Comparison of ENCODE assay signal across 18 mouse cellular contexts in the genomic region with DNA sequence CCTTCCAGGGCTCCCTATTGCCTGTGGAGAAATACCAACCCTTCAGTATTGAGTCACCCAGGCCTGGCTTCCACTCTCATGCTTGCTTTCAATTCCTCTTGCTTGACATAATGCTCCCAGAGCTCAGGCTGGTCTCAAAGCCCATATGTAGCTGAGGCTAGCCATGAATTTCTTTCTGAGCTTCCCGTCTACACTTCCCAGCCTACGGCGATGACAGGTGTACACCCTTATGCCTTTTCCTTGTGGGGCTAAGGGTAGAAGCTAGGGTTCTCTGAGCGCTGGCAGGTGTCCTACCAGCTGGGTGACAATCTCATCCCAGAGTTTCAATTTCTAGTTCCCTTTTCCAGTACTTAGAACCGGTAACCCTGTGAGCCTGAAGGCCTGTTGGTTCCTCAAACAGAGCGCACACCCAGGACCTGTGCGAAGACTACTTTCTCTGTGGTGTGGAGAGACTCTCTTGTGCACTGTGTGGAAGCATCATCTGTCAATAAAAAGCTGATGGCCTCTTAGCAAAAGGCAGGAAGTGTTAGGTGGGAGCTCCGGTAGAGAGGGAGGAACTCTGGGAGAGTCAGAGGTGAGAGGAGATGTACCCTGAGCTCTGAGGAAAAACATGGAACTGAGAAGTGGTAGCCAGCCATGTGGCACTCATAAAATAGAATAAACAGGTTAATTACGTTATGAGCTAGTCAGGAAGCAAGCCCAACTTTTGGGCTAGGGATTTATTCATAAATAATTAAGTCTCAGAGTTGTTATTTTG. TPM values are rescaled to one million over a fixed set of nuclear protein-coding genes. Genes with fewer than 3 reads are reported as not detected.
DNase-seq lines count a peak whose midpoint lies in the region; ATAC-seq and TF ChIP-seq lines count a peak whose summit lies in the region.
"Had no signal": no experiment of that assay in that cellular context is flagged by ENCODE, and none has a peak within 500 bp of the region (broad histone marks: within the 10 kb centered on the region; RNA-seq: fewer than 3 reads in every experiment).

No protein-coding gene starts in this region.

- H3K9me3 ChIP-seq in heart, embryonic 11.5 days (replicated peaks; ENCODE audit: control insufficient read depth, low read length): no peaks in the 10 kb centered on the region
- H3K9me3 ChIP-seq in liver, embryonic 12.5 days (replicated peaks): no peaks in the 10 kb centered on the region
- H3K9me3 ChIP-seq: embryonic facial prominence, embryonic 13.5 days; intestine, embryonic 15.5 days had no signal

- no peak for DNase-seq in heart, postnatal 14 days
- DNase-seq in liver, adult 2 months (ENCODE audit: extremely low read depth, low read depth, low spot score): peak; percentile 12
- no peak for DNase-seq in yolk sac, embryonic 10.5 days (ENCODE audit: low spot score)
- DNase-seq in right cerebral cortex, postnatal 14 days: no peak
- DNase-seq: cerebellum, adult 9-11 months; gastrocnemius, postnatal 36 days; kidney, postnatal 36 days; left cerebral cortex, postnatal 4 days; lung, postnatal 10 days; thymus, postnatal 14 days had no signal

- TF ChIP-seq CTCF in liver, adult 2 months (IDR thresholded peaks at IDR 0.05; ENCODE audit: low read depth, low read length): no peak
- no peak for TF ChIP-seq CTCF in bone marrow macrophage, adult 2 months (IDR thresholded peaks at IDR 0.05; ENCODE audit: low read depth, low read length)

- 82% methylated on average over 9 of the region's 9 CpGs for WGBS in heart, embryonic 11.5 days (ENCODE audit: insufficient replicate concordance)
- 87% methylated on average over 9 of the region's 9 CpGs for WGBS in liver, adult 2 months
- WGBS in liver, embryonic 12.5 days (ENCODE audit: insufficient replicate concordance): 70% methylated on average over 9 of the region's 9 CpGs

- no peaks in the 10 kb centered on the region; the same call in 1 of the 2 replicates for H3K79me2 ChIP-seq in liver, adult 2 months (ENCODE audit: control insufficient read depth, insufficient read depth, low read length)

- no peak overlapping the region for H3K9ac ChIP-seq in heart, embryonic 11.5 days (ENCODE audit: low read depth, low read length)
- H3K9ac ChIP-seq in liver, adult 2 months (ENCODE audit: low read depth, low read length): no peak overlapping the region
- no peak overlapping the region for H3K9ac ChIP-seq in liver, embryonic 12.5 days
- H3K9ac ChIP-seq: embryonic facial prominence, embryonic 13.5 days; hindbrain, embryonic 14.5 days; intestine, embryonic 15.5 days had no signal

- H3K27me3 ChIP-seq in heart, embryonic 11.5 days (ENCODE audit: control insufficient read depth, insufficient read depth, low read length): no peaks in the 10 kb centered on the region
- no peaks in the 10 kb centered on the region for H3K27me3 ChIP-seq in liver, adult 2 months (ENCODE audit: control insufficient read depth, insufficient read depth, low read length)
- H3K27me3 ChIP-seq in liver, embryonic 12.5 days (replicated peaks): no peaks in the 10 kb centered on the region
- H3K27me3 ChIP-seq: embryonic facial prominence, embryonic 13.5 days; intestine, embryonic 15.5 days had no signal

- H3K36me3 ChIP-seq in heart, embryonic 11.5 days (ENCODE audit: control insufficient read depth, insufficient read depth, low read length): no peaks in the 10 kb centered on the region; the same call in 1 of the 2 replicates
- H3K36me3 ChIP-seq in liver, adult 2 months (ENCODE audit: control insufficient read depth, insufficient read depth, low read length): peaks cover 16% of the 10 kb centered on the region
- H3K36me3 ChIP-seq in liver, embryonic 12.5 days: peaks cover 52% of the 10 kb centered on the region

- no peak for TF ChIP-seq POLR2A in liver, adult 2 months (IDR thresholded peaks at IDR 0.05; ENCODE audit: extremely low read depth, insufficient read depth, low read length)
- no peak for TF ChIP-seq POLR2A in bone marrow macrophage, adult 2 months (IDR thresholded peaks at IDR 0.05; ENCODE audit: borderline replicate concordance, low read depth, low read length)

- H3K4me2 ChIP-seq in heart, embryonic 11.5 days: no peak overlapping the region
- no peak overlapping the region for H3K4me2 ChIP-seq in liver, embryonic 12.5 days
- H3K4me2 ChIP-seq: embryonic facial prominence, embryonic 13.5 days; hindbrain, embryonic 14.5 days; intestine, embryonic 15.5 days had no signal

- H3K4me1 ChIP-seq in heart, embryonic 11.5 days (ENCODE audit: control insufficient read depth, insufficient read depth, low read length): peaks cover 12% of the 10 kb centered on the region; the same call in 1 of the 2 replicates
- peaks cover 4% of the 10 kb centered on the region; the same call in 1 of the 2 replicates for H3K4me1 ChIP-seq in liver, adult 2 months (ENCODE audit: control insufficient read depth, insufficient read depth, low read length)
- H3K4me1 ChIP-seq in liver, embryonic 12.5 days: peaks cover 13% of the 10 kb centered on the region
- H3K4me1 ChIP-seq in bone marrow macrophage, adult 2 months (ENCODE audit: control insufficient read depth, insufficient read depth, low read length): peaks cover 35% of the 10 kb centered on the region

- H3K27ac ChIP-seq in heart, embryonic 11.5 days (ENCODE audit: low read depth, low read length): peak overlapping the region; percentile 74
- H3K27ac ChIP-seq in liver, adult 2 months (replicated peaks; ENCODE audit: insufficient read depth, low read depth, low read length): no peak overlapping the region
- no peak overlapping the region for H3K27ac ChIP-seq in liver, embryonic 12.5 days
- H3K27ac ChIP-seq in bone marrow macrophage, adult 2 months (ENCODE audit: insufficient read depth, low read depth, low read length): peak overlapping the region; percentile 78
- H3K27ac ChIP-seq: embryonic facial prominence, embryonic 13.5 days; hindbrain, embryonic 14.5 days; intestine, embryonic 15.5 days had no signal

- H3K4me3 ChIP-seq in heart, embryonic 11.5 days (ENCODE audit: low read depth, low read length): no peak overlapping the region
- H3K4me3 ChIP-seq in liver, adult 2 months (ENCODE audit: insufficient read depth, low read depth, low read length): no peak overlapping the region
- H3K4me3 ChIP-seq in liver, embryonic 12.5 days: no peak overlapping the region
- 0 out of 2 replicates have a peak overlapping the region, but pooled peaks have one; percentile 7 for H3K4me3 ChIP-seq in bone marrow macrophage, adult 2 months (ENCODE audit: insufficient read depth, low read length)
- H3K4me3 ChIP-seq: embryonic facial prominence, embryonic 13.5 days; intestine, embryonic 15.5 days had no signal

- intact Hi-C loops in heart, postnatal 14 days (cut with DNase I): no loop called here

- no peak for ATAC-seq in heart, embryonic 11.5 days (replicated peaks; ENCODE audit: insufficient number of reproducible peaks, low FRiP score, low TSS enrichment)
- ATAC-seq in liver, embryonic 12.5 days: no peak
- ATAC-seq in megakaryocyte, adult 5-6 weeks (ENCODE audit: poor library complexity, severe bottlenecking): peak; percentile 81
- ATAC-seq: forebrain, embryonic 14.5 days; intestine, embryonic 15.5 days had no signal

RNA-seq across cellular contexts. Expression of gene Tyk2, which starts 5.4 kb away (rescaled TPM):
- polyA plus RNA-seq in heart, embryonic 11.5 days (2014; fragmentation: Nextera tagmentation; extraction: Ambion mirVana): 9.4 and 10.9 TPM in 2 replicates
- total RNA-seq in heart, postnatal 14 days (2021): 1 to 10 TPM; 9.2 TPM
- 9.3 and 16.4 TPM in 2 replicates for total RNA-seq in liver, adult 2 months (2014; rRNA removed)
- polyA plus RNA-seq in liver, adult 2 months (2012; rRNA removed): 18.2 and 21.0 TPM in 2 replicates
- 8.5 and 10.4 TPM in 2 replicates for polyA plus RNA-seq in liver, embryonic 12.5 days (2016; fragmentation: Nextera tagmentation; extraction: Ambion mirVana)
- 46.3 and 47.1 TPM in 2 replicates for polyA plus RNA-seq in bone marrow macrophage, adult 2 months (2012; ENCODE audit: insufficient read depth, insufficient read length, missing spikeins)
- 24.9 and 30.9 TPM in 2 replicates for total RNA-seq in megakaryocyte, adult 5-6 weeks (2015)
- total RNA-seq in megakaryocyte, adult 5-6 weeks (2017): 33.5 and 37.0 TPM in 2 replicates

RNA-seq across cellular contexts. Expression of gene Cdc37, which starts 24.1 kb away (rescaled TPM):
- polyA plus RNA-seq in heart, embryonic 11.5 days (2014; fragmentation: Nextera tagmentation; extraction: Ambion mirVana): 254 and 266 TPM in 2 replicates
- 100 to 1,000 TPM; 151 to 157 TPM for total RNA-seq in heart, postnatal 14 days (2021)
- 27.4 and 36.0 TPM in 2 replicates for total RNA-seq in liver, adult 2 months (2014; rRNA removed)
- polyA plus RNA-seq in liver, adult 2 months (2012; rRNA removed): 41.2 and 41.8 TPM in 2 replicates
- 221 and 228 TPM in 2 replicates for polyA plus RNA-seq in liver, embryonic 12.5 days (2016; fragmentation: Nextera tagmentation; extraction: Ambion mirVana)
- 104 and 110 TPM in 2 replicates for polyA plus RNA-seq in bone marrow macrophage, adult 2 months (2012; ENCODE audit: insufficient read depth, insufficient read length, missing spikeins)
- total RNA-seq in megakaryocyte, adult 5-6 weeks (2015): 39.6 and 49.0 TPM in 2 replicates
- total RNA-seq in megakaryocyte, adult 5-6 weeks (2017): 149 and 165 TPM in 2 replicates

RNA-seq across cellular contexts. Expression of gene Raver1, which starts 33.9 kb away (rescaled TPM):
- 53.6 and 57.8 TPM in 2 replicates for polyA plus RNA-seq in heart, embryonic 11.5 days (2014; fragmentation: Nextera tagmentation; extraction: Ambion mirVana)
- total RNA-seq in heart, postnatal 14 days (2021): 10 to 100 TPM; 27.4 to 31.2 TPM
- total RNA-seq in liver, adult 2 months (2014; rRNA removed): 1.8 and 5.3 TPM in 2 replicates
- polyA plus RNA-seq in liver, adult 2 months (2012; rRNA removed): 19.6 and 22.1 TPM in 2 replicates
- polyA plus RNA-seq in liver, embryonic 12.5 days (2016; fragmentation: Nextera tagmentation; extraction: Ambion mirVana): 39.8 and 43.8 TPM in 2 replicates
- polyA plus RNA-seq in bone marrow macrophage, adult 2 months (2012; ENCODE audit: insufficient read depth, insufficient read length, missing spikeins): 31.2 and 35.4 TPM in 2 replicates
- total RNA-seq in megakaryocyte, adult 5-6 weeks (2015): 36.0 and 43.0 TPM in 2 replicates
- total RNA-seq in megakaryocyte, adult 5-6 weeks (2017): 17.1 and 22.0 TPM in 2 replicates

RNA-seq across cellular contexts. Expression of gene Gm38431, which starts 33.9 kb away (rescaled TPM):
- polyA plus RNA-seq in heart, embryonic 11.5 days (2014; fragmentation: Nextera tagmentation; extraction: Ambion mirVana): 1.2 and 1.9 TPM in 2 replicates
- 1 to 10 TPM in 1 of 2 experiments, under 1 TPM in 1; 0.68 to 1.8 TPM for total RNA-seq in heart, postnatal 14 days (2021)
- total RNA-seq in liver, adult 2 months (2014; rRNA removed): 2.0 and 2.5 TPM in 2 replicates
- 3.4 and 5.8 TPM in 2 replicates for polyA plus RNA-seq in liver, adult 2 months (2012; rRNA removed)
- polyA plus RNA-seq in liver, embryonic 12.5 days (2016; fragmentation: Nextera tagmentation; extraction: Ambion mirVana): 1.2 and 2.1 TPM in 2 replicates
- polyA plus RNA-seq in bone marrow macrophage, adult 2 months (2012; ENCODE audit: insufficient read depth, insufficient read length, missing spikeins): 0.56 and 1.3 TPM in 2 replicates
- 43.4 and 44.9 TPM in 2 replicates for total RNA-seq in megakaryocyte, adult 5-6 weeks (2015)
- 3.8 and 5.1 TPM in 2 replicates for total RNA-seq in megakaryocyte, adult 5-6 weeks (2017)

RNA-seq across cellular contexts. Expression of gene Pde4a, which starts 39.8 kb away (rescaled TPM):
- polyA plus RNA-seq in heart, embryonic 11.5 days (2014; fragmentation: Nextera tagmentation; extraction: Ambion mirVana): 7.6 and 8.3 TPM in 2 replicates
- total RNA-seq in heart, postnatal 14 days (2021): 10 to 100 TPM; 36.7 to 37.5 TPM
- 1.0 and 1.5 TPM in 2 replicates for total RNA-seq in liver, adult 2 months (2014; rRNA removed)
- polyA plus RNA-seq in liver, adult 2 months (2012; rRNA removed): 1.9 and 3.5 TPM in 2 replicates
- polyA plus RNA-seq in liver, embryonic 12.5 days (2016; fragmentation: Nextera tagmentation; extraction: Ambion mirVana): 2.6 and 2.9 TPM in 2 replicates
- 13.2 and 14.2 TPM in 2 replicates for polyA plus RNA-seq in bone marrow macrophage, adult 2 months (2012; ENCODE audit: insufficient read depth, insufficient read length, missing spikeins)
- total RNA-seq in megakaryocyte, adult 5-6 weeks (2015): 6.8 and 7.3 TPM in 2 replicates
- total RNA-seq in megakaryocyte, adult 5-6 weeks (2017): 3.0 and 3.9 TPM in 2 replicates

Comparison
In these comparisons a context has a peak if more than half of its experiments do, and no peak if none do; other contexts are left out.
1. H3K27ac ChIP-seq: peak in heart, embryonic 11.5 days (single experiment) and bone marrow macrophage, adult 2 months (single experiment); none in liver, adult 2 months (single experiment) and liver, embryonic 12.5 days (single experiment).